In genomic region chr5:111215722-111216121, GRCm38 (mm10) we compare ENCODE assay signal across 16 mouse cellular contexts.
DNase-seq lines count a peak whose midpoint lies in the region; ATAC-seq and TF ChIP-seq lines count a peak whose summit lies in the region.
"Had no signal": no experiment of that assay in that cellular context is flagged by ENCODE, and none has a peak within 500 bp of the region (broad histone marks: within the 10 kb centered on the region; RNA-seq: fewer than 3 reads in every experiment).

No protein-coding gene starts in this region.

- no peak overlapping the region for H3K9ac ChIP-seq in hindbrain, embryonic 14.5 days
- H3K9ac ChIP-seq in hindbrain, embryonic 11.5 days (ENCODE audit: low read depth, low read length): no peak overlapping the region
- no peak overlapping the region for H3K9ac ChIP-seq in forebrain, embryonic 15.5 days (replicated peaks)
- H3K9ac ChIP-seq in limb, embryonic 12.5 days (replicated peaks): no peak overlapping the region
- no peak overlapping the region for H3K9ac ChIP-seq in kidney, embryonic 14.5 days (ENCODE audit: low read depth, low read length)
- H3K9ac ChIP-seq: embryonic facial prominence, embryonic 12.5 days had no signal

- WGBS in hindbrain, embryonic 14.5 days: 67% methylated on average over 11 of the region's 11 CpGs
- WGBS in hindbrain, embryonic 11.5 days: 73% methylated on average over 11 of the region's 11 CpGs
- WGBS in forebrain, embryonic 15.5 days: 68% methylated on average over 11 of the region's 11 CpGs
- 29% methylated on average over 11 of the region's 11 CpGs for WGBS in limb, embryonic 12.5 days
- 57% methylated on average over 11 of the region's 11 CpGs for WGBS in kidney, embryonic 14.5 days

- peaks cover 65% of the 10 kb centered on the region for H3K4me1 ChIP-seq in hindbrain, embryonic 14.5 days (replicated peaks; ENCODE audit: control insufficient read depth, insufficient read depth, low read length)
- H3K4me1 ChIP-seq in hindbrain, embryonic 11.5 days (replicated peaks; ENCODE audit: control insufficient read depth, insufficient read depth, low read length): peaks cover 24% of the 10 kb centered on the region
- peaks cover 70% of the 10 kb centered on the region for H3K4me1 ChIP-seq in forebrain, embryonic 15.5 days
- peaks cover 49% of the 10 kb centered on the region for H3K4me1 ChIP-seq in limb, embryonic 12.5 days (replicated peaks)
- peaks cover 43% of the 10 kb centered on the region for H3K4me1 ChIP-seq in kidney, embryonic 14.5 days (ENCODE audit: control insufficient read depth, insufficient read depth, low read length)

- no peak for DNase-seq in hindbrain, embryonic 14.5 days (ENCODE audit: low spot score)
- no peak for DNase-seq in hindbrain, embryonic 11.5 days (ENCODE audit: low spot score)
- no peak for DNase-seq in frontal cortex, adult 2 months (ENCODE audit: extremely low spot score in 1 of 2, low spot score in 1 of 2)
- DNase-seq in natural killer cell, adult 2 months (ENCODE audit: low spot score in 2 of 2): no peak
- DNase-seq: adrenal gland, postnatal 14 days; cerebellum, postnatal 25 days; heart, adult 11 months; thymus, adult 2 months had no signal

- H3K79me2 ChIP-seq in myocyte (ENCODE audit: control insufficient read depth, insufficient read depth): no peaks in the 10 kb centered on the region

- no peak overlapping the region for H3K4me3 ChIP-seq in hindbrain, embryonic 14.5 days (replicated peaks; ENCODE audit: low read length)
- no peak overlapping the region for H3K4me3 ChIP-seq in hindbrain, embryonic 11.5 days (ENCODE audit: low read depth, low read length)
- H3K4me3 ChIP-seq in forebrain, embryonic 15.5 days: no peak overlapping the region
- no peak overlapping the region for H3K4me3 ChIP-seq in limb, embryonic 12.5 days (replicated peaks)
- peak overlapping the region; percentile 12 for H3K4me3 ChIP-seq in myocyte
- no peak overlapping the region for H3K4me3 ChIP-seq in kidney, embryonic 14.5 days (ENCODE audit: low read length)
- H3K4me3 ChIP-seq: embryonic facial prominence, embryonic 12.5 days had no signal

- no peaks in the 10 kb centered on the region for H3K36me3 ChIP-seq in hindbrain, embryonic 14.5 days (replicated peaks; ENCODE audit: control insufficient read depth, insufficient read depth)
- no peaks in the 10 kb centered on the region for H3K36me3 ChIP-seq in hindbrain, embryonic 11.5 days (ENCODE audit: control insufficient read depth, insufficient read depth, low read length)
- H3K36me3 ChIP-seq in forebrain, embryonic 15.5 days: no peaks in the 10 kb centered on the region
- H3K36me3 ChIP-seq in limb, embryonic 12.5 days: no peaks in the 10 kb centered on the region
- no peaks in the 10 kb centered on the region for H3K36me3 ChIP-seq in myocyte (ENCODE audit: control insufficient read depth, insufficient read depth)
- no peaks in the 10 kb centered on the region for H3K36me3 ChIP-seq in kidney, embryonic 14.5 days (ENCODE audit: control insufficient read depth, insufficient read depth, low read length)
- H3K36me3 ChIP-seq: embryonic facial prominence, embryonic 12.5 days; G1E had no signal

- no peaks in the 10 kb centered on the region for H3K27me3 ChIP-seq in hindbrain, embryonic 14.5 days (ENCODE audit: control insufficient read depth, insufficient read depth, low read length)
- peaks cover 11% of the 10 kb centered on the region for H3K27me3 ChIP-seq in hindbrain, embryonic 11.5 days (ENCODE audit: control insufficient read depth, insufficient read depth, low read length)
- no peaks in the 10 kb centered on the region for H3K27me3 ChIP-seq in forebrain, embryonic 15.5 days
- no peaks in the 10 kb centered on the region for H3K27me3 ChIP-seq in limb, embryonic 12.5 days
- no peaks in the 10 kb centered on the region for H3K27me3 ChIP-seq in myocyte (ENCODE audit: control insufficient read depth, insufficient read depth, insufficient read length)
- no peaks in the 10 kb centered on the region for H3K27me3 ChIP-seq in kidney, embryonic 14.5 days (ENCODE audit: control insufficient read depth, insufficient read depth, low read length)
- H3K27me3 ChIP-seq: embryonic facial prominence, embryonic 12.5 days had no signal

- peak overlapping the region; percentile 83 for H3K27ac ChIP-seq in hindbrain, embryonic 14.5 days
- no peak overlapping the region for H3K27ac ChIP-seq in hindbrain, embryonic 11.5 days (ENCODE audit: low read depth, low read length)
- H3K27ac ChIP-seq in forebrain, embryonic 15.5 days (replicated peaks): peak overlapping the region; percentile 83
- 0 out of 2 replicates have a peak overlapping the region, but pooled peaks have one; percentile 7 for H3K27ac ChIP-seq in limb, embryonic 12.5 days
- no peak overlapping the region for H3K27ac ChIP-seq in kidney, embryonic 14.5 days (ENCODE audit: low read depth, low read length)
- H3K27ac ChIP-seq: embryonic facial prominence, embryonic 12.5 days; kidney, postnatal 0 days had no signal

- no peaks in the 10 kb centered on the region for H3K9me3 ChIP-seq in hindbrain, embryonic 14.5 days (ENCODE audit: control insufficient read depth, low read length)
- H3K9me3 ChIP-seq in hindbrain, embryonic 11.5 days (ENCODE audit: control insufficient read depth, low read length): no peaks in the 10 kb centered on the region
- no peaks in the 10 kb centered on the region for H3K9me3 ChIP-seq in forebrain, embryonic 15.5 days
- H3K9me3 ChIP-seq in limb, embryonic 12.5 days: no peaks in the 10 kb centered on the region
- no peaks in the 10 kb centered on the region for H3K9me3 ChIP-seq in kidney, embryonic 14.5 days (ENCODE audit: control insufficient read depth, low read length)
- H3K9me3 ChIP-seq: embryonic facial prominence, embryonic 12.5 days; G1E had no signal

- ATAC-seq in hindbrain, embryonic 14.5 days (ENCODE audit: low FRiP score): no peak
- no peak for ATAC-seq in hindbrain, embryonic 11.5 days (ENCODE audit: low FRiP score)
- no peak for ATAC-seq in forebrain, embryonic 15.5 days (replicated peaks)
- ATAC-seq in limb, embryonic 12.5 days (ENCODE audit: insufficient number of reproducible peaks, insufficient read depth, low FRiP score, low TSS enrichment, low read depth): peak; percentile 44; the same call in 1 of the 2 replicates
- no peak for ATAC-seq in kidney, embryonic 14.5 days (ENCODE audit: low FRiP score, low TSS enrichment)
- ATAC-seq: inflammation-experienced regulatory T-cells, adult 6 months had no signal

- H3ac ChIP-seq in myocyte (ENCODE audit: control insufficient read depth, insufficient read length): no peak overlapping the region

- no peak for TF ChIP-seq POLR2A in myocyte (IDR thresholded peaks at IDR 0.05; ENCODE audit: insufficient read length, low read depth)

- no peak overlapping the region for H3K4me2 ChIP-seq in hindbrain, embryonic 14.5 days (replicated peaks)
- no peak overlapping the region for H3K4me2 ChIP-seq in hindbrain, embryonic 11.5 days (replicated peaks; ENCODE audit: low read depth, low read length)
- no peak overlapping the region for H3K4me2 ChIP-seq in forebrain, embryonic 15.5 days (replicated peaks)
- H3K4me2 ChIP-seq in limb, embryonic 12.5 days: peak overlapping the region; percentile 10; the same call in 1 of the 2 replicates
- peak overlapping the region; percentile 80 for H3K4me2 ChIP-seq in myocyte (ENCODE audit: low read depth)
- no peak overlapping the region for H3K4me2 ChIP-seq in kidney, embryonic 14.5 days (replicated peaks; ENCODE audit: low read depth, low read length)
- H3K4me2 ChIP-seq: embryonic facial prominence, embryonic 12.5 days had no signal

TF ChIP-seq in myocyte, 11 proteins besides CTCF, POLR2A, EP300 and RAD21:
- TF ChIP-seq MYOG (IDR thresholded peaks at IDR 0.05; ENCODE audit: control insufficient read depth in 1 of 3, insufficient read depth in 1 of 3, insufficient read length in 2 of 3, low read depth in 2 of 3) (peak in 1 of 3 experiments; percentile 23), POLR2AphosphoS2 (IDR thresholded peaks at IDR 0.05; ENCODE audit: insufficient read length, low read depth) (no peak), MAX (IDR thresholded peaks at IDR 0.05; ENCODE audit: low read depth) (no peak), SRF (IDR thresholded peaks at IDR 0.05; ENCODE audit: control insufficient read depth, insufficient read length, low read depth) (no peak), MYOD1 (IDR thresholded peaks at IDR 0.05; ENCODE audit: control insufficient read depth in 1 of 3, insufficient read length in 2 of 3, low read depth in 2 of 3) (peak in 2 of 3 experiments; percentile 46 to 77), CEBPB (IDR thresholded peaks at IDR 0.05; ENCODE audit: insufficient read depth, poor library complexity, severe bottlenecking) (no peak)

Comparison
In these comparisons a context has a peak if more than half of its experiments do, and no peak if none do; other contexts are left out.
1. H3K27ac ChIP-seq: peak in hindbrain, embryonic 14.5 days (single experiment), forebrain, embryonic 15.5 days (single experiment) and limb, embryonic 12.5 days (single experiment); none in hindbrain, embryonic 11.5 days (single experiment) and kidney, embryonic 14.5 days (single experiment).
2. H3K4me2 ChIP-seq: peak in limb, embryonic 12.5 days (single experiment) and myocyte (single experiment); none in hindbrain, embryonic 14.5 days (single experiment), hindbrain, embryonic 11.5 days (single experiment), forebrain, embryonic 15.5 days (single experiment) and kidney, embryonic 14.5 days (single experiment).